Mouse (Mus musculus): ENCODE results near the gene Opn3. TPM values are rescaled to one million over a fixed set of nuclear protein-coding genes. Genes with fewer than 3 reads are reported as not detected.

The Opn3 gene
- polyA plus RNA-seq, 1 experiment from 2014 or later = 7.0 TPM

DNA sequence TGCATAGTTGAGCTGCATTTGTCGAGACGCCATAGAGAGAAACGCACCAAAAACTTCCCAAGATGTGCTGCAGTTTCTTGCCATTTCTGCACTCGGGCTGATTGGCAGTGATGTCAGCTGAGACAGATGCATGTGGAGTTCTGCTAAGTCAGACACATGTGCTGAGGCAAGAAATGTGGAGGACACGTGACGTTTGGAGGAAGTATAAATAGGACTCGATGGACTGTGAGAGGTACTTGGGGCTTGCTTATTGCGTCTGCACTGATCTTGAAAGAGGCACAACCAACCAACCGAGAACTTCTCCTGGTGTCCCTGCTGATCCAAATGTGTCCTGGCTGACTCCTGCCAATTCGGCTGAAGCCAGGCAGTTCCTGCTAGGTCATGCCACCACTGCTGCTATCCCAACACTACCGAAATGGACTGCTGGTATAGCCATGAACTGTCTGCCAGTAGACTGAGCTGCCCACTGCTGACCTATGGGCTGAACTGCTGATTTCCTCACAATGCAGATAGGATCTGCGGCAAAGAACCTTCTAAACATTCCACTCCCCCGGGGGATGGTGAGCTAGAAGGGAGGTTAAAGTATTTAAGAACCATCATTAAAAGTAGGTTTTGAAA is 72.7 kb downstream of the Opn3 start, which contains the start of gene Kmo:
Gene Kmo, plus strand, starts transcription at position 568 of the 618 bp plus-strand sequence.
- Histone ChIP-seq H3K9me3 (no peaks in the 10 kb centered on the region), H3K4me3 (no peak within 1 kb of the TSS), H3K27me3 (replicated peaks) (no peaks in the 10 kb centered on the region), H3K4me2 (no peak within 1 kb of the TSS), H3K4me1 (peaks cover 20% of the 10 kb centered on the region), H3K9ac (no peak within 1 kb of the TSS), H3K36me3 (replicated peaks) (peaks cover 15% of the 10 kb centered on the region), H3K27ac (no peak within 1 kb of the TSS)
- ATAC-seq (replicated peaks) = no peak
- WGBS = 92% methylated on average over 13 of the region's 13 CpGs

GRCm38 (mm10) chr1:175614992-175615391 is 77.6 kb downstream of the Opn3 start:
- Histone ChIP-seq H3K4me2 (no peak overlapping the region), H3K4me3 (no peak overlapping the region), H3K9me3 (no peaks in the 10 kb centered on the region), H3K27ac (no peak overlapping the region), H3K36me3 (replicated peaks) (peaks cover 38% of the 10 kb centered on the region), H3K27me3 (replicated peaks) (no peaks in the 10 kb centered on the region), H3K9ac (no peak overlapping the region), H3K4me1 (no peaks in the 10 kb centered on the region)
- no peak for ATAC-seq (replicated peaks)
- WGBS = 93% methylated on average over 9 of the region's 9 CpGs

Other genes with a start within 250 kb of the Opn3 start
- gene Rgs7, start 200.3 kb downstream of the Opn3 start, polyA plus RNA-seq (2015; fragmentation: Nextera tagmentation; extraction: Ambion mirVana) = 35.2 and 39.1 TPM in 2 replicates
- gene Kmo, start 72.4 kb downstream of the Opn3 start, polyA plus RNA-seq (2015; fragmentation: Nextera tagmentation; extraction: Ambion mirVana) = 0.11 and 0.18 TPM in 2 replicates
- gene Fh1, start 67.1 kb downstream of the Opn3 start, polyA plus RNA-seq (2015; fragmentation: Nextera tagmentation; extraction: Ambion mirVana) = 91.9 and 102 TPM in 2 replicates
- 3.5 and 3.7 TPM in 2 replicates for gene Chml, start 125 bp upstream of the Opn3 start, polyA plus RNA-seq (2015; fragmentation: Nextera tagmentation; extraction: Ambion mirVana)
- not detected in 2 replicates for gene Wdr64, start 5.8 kb upstream of the Opn3 start, polyA plus RNA-seq (2015; fragmentation: Nextera tagmentation; extraction: Ambion mirVana)
- gene Exo1, start 187.8 kb upstream of the Opn3 start, polyA plus RNA-seq (2015; fragmentation: Nextera tagmentation; extraction: Ambion mirVana) = 8.4 and 9.3 TPM in 2 replicates
- not detected in 2 replicates for gene Gm38100, start 227.6 kb upstream of the Opn3 start, polyA plus RNA-seq (2015; fragmentation: Nextera tagmentation; extraction: Ambion mirVana)

Data from midbrain, embryonic 15.5 days (tissue).